Mouse (Mus musculus): ENCODE measurements around the gene Bcl7c. TPM values are rescaled to one million over a fixed set of nuclear protein-coding genes. Genes with fewer than 3 reads are reported as not detected.

The Bcl7c gene
- polyA plus RNA-seq, 1 experiment from 2014 or later = 34.5 TPM

DNA sequence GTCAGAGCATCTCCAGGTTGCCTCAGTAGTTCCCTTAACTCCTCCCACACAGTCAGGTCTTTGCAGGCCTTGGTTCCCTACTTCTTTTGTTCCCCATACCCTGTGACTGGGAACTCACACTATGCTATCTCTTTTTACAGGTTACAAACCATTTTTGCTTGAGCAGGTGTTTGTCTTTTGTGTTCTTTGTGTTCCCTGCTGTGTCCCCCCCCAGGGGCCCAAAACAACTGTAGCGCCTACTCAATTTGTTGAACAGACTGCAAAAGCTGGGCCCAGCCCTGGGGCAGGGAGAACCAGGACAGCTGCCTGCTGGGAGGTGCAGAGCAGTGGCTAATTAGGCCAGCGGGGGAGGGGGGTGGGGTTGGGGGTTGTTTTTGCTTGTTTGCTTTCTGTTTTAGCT, 90.8 kb downstream of the Bcl7c start:
- Histone ChIP-seq H3K27ac (ENCODE audit: low read length) (no peak overlapping the region), H3K9me3 (ENCODE audit: control insufficient read depth, low read length) (no peaks in the 10 kb centered on the region), H3K4me2 (ENCODE audit: low read depth, low read length) (no peak overlapping the region), H3K27me3 (replicated peaks; ENCODE audit: control insufficient read depth, insufficient read depth, low read length) (no peaks in the 10 kb centered on the region), H3K9ac (ENCODE audit: low read depth, low read length) (no peak overlapping the region), H3K4me3 (ENCODE audit: low read length) (no peak overlapping the region), H3K36me3 (ENCODE audit: control insufficient read depth, insufficient read depth, low read length) (no peaks in the 10 kb centered on the region), H3K4me1 (ENCODE audit: control insufficient read depth, insufficient read depth, low read length) (peaks cover 6% of the 10 kb centered on the region)
- WGBS = 51% methylated on average over 2 of the region's 2 CpGs
- no peak for ATAC-seq

DNA sequence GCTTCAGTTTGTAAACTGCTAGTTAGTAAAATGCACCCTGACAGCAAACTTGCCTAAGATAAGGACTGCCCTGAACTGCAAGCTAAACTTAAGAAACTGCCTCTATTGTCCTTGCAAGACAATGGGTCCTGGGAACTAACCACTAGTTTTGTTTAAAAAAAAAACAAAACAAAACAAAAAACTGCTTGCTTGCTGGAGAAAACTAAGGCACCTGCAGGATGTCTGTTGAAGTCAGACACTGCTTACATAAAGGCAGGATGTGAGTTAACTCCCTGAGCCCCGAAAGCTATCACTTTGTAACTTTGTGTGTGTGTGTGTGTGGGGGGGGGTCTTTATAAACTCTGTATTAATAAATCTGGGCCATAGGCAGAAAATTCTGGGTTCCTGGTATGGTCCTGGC, 91.9 kb downstream of the Bcl7c start:
- Histone ChIP-seq H3K4me1 (ENCODE audit: control insufficient read depth, insufficient read depth, low read length) (peaks cover 6% of the 10 kb centered on the region), H3K4me3 (ENCODE audit: low read length) (no peak overlapping the region), H3K27ac (ENCODE audit: low read length) (no peak overlapping the region), H3K36me3 (ENCODE audit: control insufficient read depth, insufficient read depth, low read length) (peaks cover 7% of the 10 kb centered on the region), H3K9ac (ENCODE audit: low read depth, low read length) (no peak overlapping the region), H3K27me3 (replicated peaks; ENCODE audit: control insufficient read depth, insufficient read depth, low read length) (no peaks in the 10 kb centered on the region), H3K9me3 (ENCODE audit: control insufficient read depth, low read length) (no peaks in the 10 kb centered on the region), H3K4me2 (ENCODE audit: low read depth, low read length) (no peak overlapping the region)
- WGBS = 65% methylated on average over 1 of the region's 1 CpGs
- ATAC-seq = no peak

DNA sequence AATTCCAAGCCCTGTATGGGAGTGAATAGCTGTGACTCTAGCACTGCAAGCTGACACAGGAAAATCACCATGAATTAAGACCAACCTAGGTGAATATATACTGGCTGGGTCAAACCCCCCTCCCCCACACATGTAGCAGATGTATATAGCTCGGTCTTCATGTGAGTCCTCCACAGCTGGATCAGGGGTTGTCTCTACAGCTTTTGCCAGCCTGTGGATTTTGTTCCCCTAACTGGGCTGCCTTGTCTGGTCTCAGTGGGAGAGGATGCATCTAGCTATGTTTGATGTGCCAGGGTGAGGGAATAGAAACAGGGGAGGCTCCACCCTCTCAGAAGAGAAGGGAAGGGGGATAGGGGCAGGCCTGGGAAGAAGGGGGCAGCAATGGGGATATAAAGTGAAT, 92.4 kb downstream of the Bcl7c start:
- peaks cover 13% of the 10 kb centered on the region for H3K36me3 ChIP-seq (ENCODE audit: control insufficient read depth, insufficient read depth, low read length)
- no peak for ATAC-seq
- H3K27ac ChIP-seq (ENCODE audit: low read length) = no peak overlapping the region
- peaks cover 6% of the 10 kb centered on the region for H3K4me1 ChIP-seq (ENCODE audit: control insufficient read depth, insufficient read depth, low read length)
- no peaks in the 10 kb centered on the region for H3K9me3 ChIP-seq (ENCODE audit: control insufficient read depth, low read length)
- no peaks in the 10 kb centered on the region for H3K27me3 ChIP-seq (replicated peaks; ENCODE audit: control insufficient read depth, insufficient read depth, low read length)
- H3K4me3 ChIP-seq (ENCODE audit: low read length) = no peak overlapping the region
- H3K4me2 ChIP-seq (ENCODE audit: low read depth, low read length) = no peak overlapping the region
- H3K9ac ChIP-seq (ENCODE audit: low read depth, low read length) = no peak overlapping the region
- WGBS = 56% methylated on average over 1 of the region's 1 CpGs

DNA sequence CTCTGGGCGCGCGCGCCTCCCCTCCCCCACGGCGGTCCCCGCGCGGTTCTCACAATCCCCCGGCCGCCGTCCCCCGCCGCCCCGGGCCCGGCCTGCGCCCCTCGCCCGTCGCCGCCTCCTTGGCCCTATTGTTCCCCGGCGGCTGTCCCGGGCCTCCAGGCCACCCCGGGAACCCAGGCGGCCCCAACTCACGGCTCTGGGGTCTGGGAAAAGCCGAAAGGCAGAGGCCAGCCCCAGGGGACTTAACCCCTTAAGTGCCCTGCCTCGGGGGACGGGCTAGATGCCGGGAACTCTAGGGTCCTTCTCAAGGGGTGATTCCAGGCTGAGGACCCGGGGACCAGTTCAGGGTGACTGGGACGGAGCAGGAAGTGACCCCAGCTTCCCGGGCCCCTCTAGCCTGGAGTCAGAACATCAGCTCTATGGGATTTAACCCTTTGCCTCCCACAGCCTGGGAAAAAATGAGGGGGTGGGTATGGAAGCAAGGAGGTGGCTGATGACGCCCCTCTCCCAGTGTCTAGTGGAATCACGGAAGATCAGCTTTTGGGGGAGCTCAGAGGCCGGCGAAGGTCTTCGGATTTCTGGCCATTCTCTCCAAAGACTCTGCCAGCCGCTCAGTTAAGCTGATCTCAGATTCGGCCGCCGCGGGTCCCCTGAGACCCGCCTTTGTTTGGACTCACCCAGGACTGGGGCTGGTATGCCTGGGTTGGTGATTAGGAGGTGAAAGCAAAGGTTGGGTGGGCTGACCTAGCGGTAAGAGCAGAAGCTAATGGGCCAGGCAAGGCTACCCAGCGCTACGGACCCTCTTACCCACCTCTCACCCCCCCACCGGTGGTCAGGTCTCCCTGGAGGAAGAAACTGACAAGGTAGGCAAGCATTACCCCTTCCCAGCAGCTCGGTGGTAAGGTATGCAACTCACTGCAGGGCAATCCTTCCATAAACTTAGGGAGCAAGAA, 93.6 kb downstream of the Bcl7c start, which contains the start of gene Zfp629:
Zfp629 (minus strand) TSS at position 907 of the 953 bp plus-strand sequence.
- Histone ChIP-seq H3K36me3 (ENCODE audit: control insufficient read depth, insufficient read depth, low read length) (peaks cover 24% of the 10 kb centered on the region), H3K27me3 (replicated peaks; ENCODE audit: control insufficient read depth, insufficient read depth, low read length) (no peaks in the 10 kb centered on the region), H3K27ac (ENCODE audit: low read length) (peak within 1 kb of the TSS; percentile 85), H3K4me1 (ENCODE audit: control insufficient read depth, insufficient read depth, low read length) (peaks cover 6% of the 10 kb centered on the region), H3K9me3 (ENCODE audit: control insufficient read depth, low read length) (no peaks in the 10 kb centered on the region), H3K4me2 (ENCODE audit: low read depth, low read length) (peak within 1 kb of the TSS; percentile 72), H3K9ac (ENCODE audit: low read depth, low read length) (peak within 1 kb of the TSS; percentile 99), H3K4me3 (ENCODE audit: low read length) (peak within 1 kb of the TSS; percentile 100)
- under 1% methylated on average over 35 of the region's 50 CpGs for WGBS
- ATAC-seq = peak; percentile 92

DNA sequence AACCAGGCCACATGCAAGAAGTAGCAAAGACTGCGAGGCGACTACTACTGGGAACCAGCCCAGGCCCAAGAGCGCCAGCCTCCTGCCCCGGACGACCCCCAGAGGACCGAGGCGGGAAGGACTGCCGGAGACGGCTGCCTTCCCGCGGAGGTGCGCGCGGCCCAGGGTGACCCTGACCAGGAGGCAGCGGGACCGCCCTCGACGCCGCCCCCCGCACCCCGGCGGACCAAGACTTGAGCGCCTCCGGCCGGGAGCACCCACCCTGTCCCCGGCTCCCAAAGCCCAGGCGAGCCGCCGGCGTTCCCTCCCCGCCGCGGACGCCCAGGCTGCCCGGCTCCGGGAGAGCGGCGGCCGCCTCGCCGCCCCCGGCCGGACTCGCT, 94.2 kb downstream of the Bcl7c start:
- H3K9me3 ChIP-seq (ENCODE audit: control insufficient read depth, low read length) = no peaks in the 10 kb centered on the region
- no peaks in the 10 kb centered on the region for H3K27me3 ChIP-seq (replicated peaks; ENCODE audit: control insufficient read depth, insufficient read depth, low read length)
- peak overlapping the region; percentile 85 for H3K27ac ChIP-seq (ENCODE audit: low read length)
- peak overlapping the region; percentile 72 for H3K4me2 ChIP-seq (ENCODE audit: low read depth, low read length)
- H3K36me3 ChIP-seq (ENCODE audit: control insufficient read depth, insufficient read depth, low read length) = peaks cover 29% of the 10 kb centered on the region
- under 1% methylated on average over 33 of the region's 44 CpGs for WGBS
- peak overlapping the region; percentile 99 for H3K9ac ChIP-seq (ENCODE audit: low read depth, low read length)
- ATAC-seq = peak; percentile 78
- H3K4me1 ChIP-seq (ENCODE audit: control insufficient read depth, insufficient read depth, low read length) = peaks cover 6% of the 10 kb centered on the region
- peak overlapping the region; percentile 100 for H3K4me3 ChIP-seq (ENCODE audit: low read length)

DNA sequence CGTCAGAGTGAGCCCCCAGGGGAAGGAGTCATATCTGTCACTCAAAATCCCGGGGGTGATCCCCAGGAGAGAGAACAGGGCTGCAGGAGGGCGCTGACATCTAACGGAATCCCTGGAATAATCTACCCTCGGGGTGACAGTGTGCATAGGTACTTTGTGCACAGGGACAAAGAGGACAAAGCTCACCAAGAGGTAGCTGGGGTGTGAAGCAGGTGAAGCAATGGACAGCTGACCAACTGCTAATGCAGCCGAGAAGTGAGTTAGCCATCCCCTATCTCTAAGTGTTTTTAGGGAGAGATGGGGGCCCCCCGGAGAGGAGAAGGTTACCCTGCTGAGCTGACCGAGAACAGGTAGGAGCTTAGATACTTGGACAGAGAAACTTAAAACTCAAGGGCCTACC, 94.6 kb downstream of the Bcl7c start:
- Histone ChIP-seq H3K27me3 (replicated peaks; ENCODE audit: control insufficient read depth, insufficient read depth, low read length) (no peaks in the 10 kb centered on the region), H3K9ac (ENCODE audit: low read depth, low read length) (peak overlapping the region; percentile 99), H3K27ac (ENCODE audit: low read length) (peak overlapping the region; percentile 85; the same call in 1 of the 2 replicates), H3K9me3 (ENCODE audit: control insufficient read depth, low read length) (no peaks in the 10 kb centered on the region), H3K4me1 (ENCODE audit: control insufficient read depth, insufficient read depth, low read length) (peaks cover 6% of the 10 kb centered on the region), H3K36me3 (ENCODE audit: control insufficient read depth, insufficient read depth, low read length) (peaks cover 29% of the 10 kb centered on the region), H3K4me2 (ENCODE audit: low read depth, low read length) (peak overlapping the region; percentile 72), H3K4me3 (ENCODE audit: low read length) (peak overlapping the region; percentile 100)
- ATAC-seq = no peak; the same call in 1 of the 2 replicates
- 23% methylated on average over 8 of the region's 8 CpGs for WGBS

DNA sequence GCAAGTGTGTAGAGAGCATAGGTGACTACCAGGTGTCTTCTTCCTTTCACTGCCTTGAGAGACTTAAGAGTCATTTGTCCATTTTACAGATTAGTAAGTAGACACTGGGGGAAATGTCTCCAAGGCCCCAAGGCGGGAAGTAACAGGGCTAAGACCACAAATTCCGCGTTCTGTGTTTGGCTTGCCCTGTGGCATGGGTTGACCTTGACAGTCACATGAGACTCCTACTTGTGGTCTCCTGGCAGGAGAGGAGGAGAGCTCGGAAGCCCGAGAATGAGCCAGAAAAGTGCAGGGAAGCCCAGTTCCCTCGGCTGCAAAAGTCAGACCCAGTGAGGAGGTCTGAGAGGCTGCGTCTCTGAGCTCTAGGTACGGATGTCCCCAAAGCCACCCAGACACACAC, 95.2 kb downstream of the Bcl7c start:
- Histone ChIP-seq H3K9me3 (ENCODE audit: control insufficient read depth, low read length) (no peaks in the 10 kb centered on the region), H3K36me3 (ENCODE audit: control insufficient read depth, insufficient read depth, low read length) (peaks cover 29% of the 10 kb centered on the region), H3K4me1 (ENCODE audit: control insufficient read depth, insufficient read depth, low read length) (peaks cover 6% of the 10 kb centered on the region), H3K4me2 (ENCODE audit: low read depth, low read length) (peak overlapping the region; percentile 72; the same call in 1 of the 2 replicates), H3K27me3 (replicated peaks; ENCODE audit: control insufficient read depth, insufficient read depth, low read length) (no peaks in the 10 kb centered on the region), H3K27ac (ENCODE audit: low read length) (no peak overlapping the region), H3K4me3 (ENCODE audit: low read length) (peak overlapping the region; percentile 100; the same call in 1 of the 2 replicates), H3K9ac (ENCODE audit: low read depth, low read length) (no peak overlapping the region; the same call in 1 of the 2 replicates)
- 86% methylated on average over 8 of the region's 8 CpGs for WGBS
- ATAC-seq = no peak

DNA sequence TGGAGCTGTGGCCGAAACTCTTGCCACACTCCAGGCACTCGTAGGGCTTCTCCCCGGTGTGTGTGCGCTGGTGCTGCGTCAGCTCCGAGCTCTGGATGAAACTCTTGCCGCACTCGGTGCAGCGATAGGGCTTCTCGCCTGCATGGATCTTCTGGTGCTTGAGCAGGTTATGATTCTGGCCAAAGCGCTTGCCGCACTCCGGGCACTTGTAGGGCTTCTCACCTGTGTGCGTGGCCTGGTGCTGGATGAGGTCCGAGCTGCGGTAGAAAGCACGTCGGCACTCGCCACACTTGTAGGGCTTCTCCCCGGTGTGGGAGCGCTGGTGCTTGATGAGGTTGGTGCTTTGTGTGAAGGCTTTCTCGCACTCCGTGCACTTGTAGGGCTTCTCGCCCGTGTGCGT, 97.2 kb downstream of the Bcl7c start:
- Histone ChIP-seq H3K9ac (ENCODE audit: low read depth, low read length) (no peak overlapping the region), H3K36me3 (ENCODE audit: control insufficient read depth, insufficient read depth, low read length) (peaks cover 29% of the 10 kb centered on the region), H3K9me3 (ENCODE audit: control insufficient read depth, low read length) (no peaks in the 10 kb centered on the region), H3K4me3 (ENCODE audit: low read length) (no peak overlapping the region), H3K4me1 (ENCODE audit: control insufficient read depth, insufficient read depth, low read length) (peaks cover 6% of the 10 kb centered on the region), H3K27me3 (replicated peaks; ENCODE audit: control insufficient read depth, insufficient read depth, low read length) (no peaks in the 10 kb centered on the region), H3K4me2 (ENCODE audit: low read depth, low read length) (no peak overlapping the region), H3K27ac (ENCODE audit: low read length) (no peak overlapping the region)
- no peak for ATAC-seq
- 95% methylated on average over 26 of the region's 26 CpGs for WGBS
